Mouse (Mus musculus): ENCODE data around the gene Auts2. TPM values are rescaled to one million over a fixed set of nuclear protein-coding genes. Genes with fewer than 3 reads are reported as not detected.

Auts2 gene
- polyA plus RNA-seq, 1 experiment from 2014 or later = 70.9 TPM

GRCm38 (mm10) chr5:132322971-132323370 lies 220.2 kb downstream of the Auts2 start:
- no peak for ATAC-seq (replicated peaks)
- peaks cover 35% of the 10 kb centered on the region for H3K4me1 ChIP-seq

GRCm38 (mm10) chr5:132318026-132318765 lies 224.9 kb downstream of the Auts2 start:
- Histone ChIP-seq H3K4me2 (no peak overlapping the region), H3K27me3 (replicated peaks) (no peaks in the 10 kb centered on the region), H3K36me3 (replicated peaks) (no peaks in the 10 kb centered on the region), H3K4me3 (no peak overlapping the region), H3K4me1 (peaks cover 29% of the 10 kb centered on the region), H3K9ac (no peak overlapping the region), H3K27ac (no peak overlapping the region), H3K9me3 (no peaks in the 10 kb centered on the region)
- ATAC-seq (replicated peaks) = no peak
- WGBS = 84% methylated on average over 9 of the region's 9 CpGs

More at GRCm38 (mm10) chr5:132322971-132323370, 220.2 kb downstream of the Auts2 start:
- H3K4me3 ChIP-seq = no peak overlapping the region
- no peaks in the 10 kb centered on the region for H3K9me3 ChIP-seq
- H3K27ac ChIP-seq = no peak overlapping the region
- no peak overlapping the region for H3K4me2 ChIP-seq
- H3K9ac ChIP-seq = no peak overlapping the region
- WGBS = 59% methylated on average over 4 of the region's 4 CpGs
- H3K27me3 ChIP-seq (replicated peaks) = no peaks in the 10 kb centered on the region
- no peaks in the 10 kb centered on the region for H3K36me3 ChIP-seq (replicated peaks)

- Histone ChIP-seq H3K4me2 (no peak overlapping the region), H3K9me3 (no peaks in the 10 kb centered on the region), H3K27ac (no peak overlapping the region), H3K36me3 (replicated peaks) (no peaks in the 10 kb centered on the region), H3K4me3 (no peak overlapping the region), H3K27me3 (replicated peaks) (no peaks in the 10 kb centered on the region), H3K4me1 (peaks cover 19% of the 10 kb centered on the region), H3K9ac (no peak overlapping the region)
- no peak for ATAC-seq (replicated peaks)
- WGBS = 49% methylated on average over 6 of the region's 6 CpGs
Measured at GRCm38 (mm10) chr5:132316897-132317296, 226.2 kb downstream of the Auts2 start.

- no peak overlapping the region for H3K9ac ChIP-seq
- H3K9me3 ChIP-seq = no peaks in the 10 kb centered on the region
- H3K27me3 ChIP-seq (replicated peaks) = no peaks in the 10 kb centered on the region
- no peak overlapping the region for H3K27ac ChIP-seq
- ATAC-seq (replicated peaks) = no peak
- no peaks in the 10 kb centered on the region for H3K36me3 ChIP-seq (replicated peaks)
- H3K4me3 ChIP-seq = no peak overlapping the region
- peaks cover 19% of the 10 kb centered on the region for H3K4me1 ChIP-seq
- no peak overlapping the region for H3K4me2 ChIP-seq
- 40% methylated on average over 5 of the region's 5 CpGs for WGBS
Measured at GRCm38 (mm10) chr5:132314300-132314699, 228.8 kb downstream of the Auts2 start.

- Histone ChIP-seq H3K4me3 (no peak overlapping the region), H3K27ac (no peak overlapping the region), H3K27me3 (replicated peaks) (no peaks in the 10 kb centered on the region), H3K4me2 (no peak overlapping the region), H3K4me1 (peaks cover 10% of the 10 kb centered on the region; the same call in 1 of the 2 replicates), H3K9me3 (no peaks in the 10 kb centered on the region), H3K9ac (no peak overlapping the region), H3K36me3 (replicated peaks) (no peaks in the 10 kb centered on the region)
- no peak for ATAC-seq (replicated peaks)
- 70% methylated on average over 2 of the region's 2 CpGs for WGBS
Measured at GRCm38 (mm10) chr5:132307000-132307399, 236.1 kb downstream of the Auts2 start.

- Histone ChIP-seq H3K36me3 (replicated peaks) (no peaks in the 10 kb centered on the region), H3K9me3 (no peaks in the 10 kb centered on the region), H3K27me3 (replicated peaks) (no peaks in the 10 kb centered on the region), H3K4me3 (no peak overlapping the region), H3K4me1 (peaks cover 10% of the 10 kb centered on the region; the same call in 1 of the 2 replicates), H3K4me2 (no peak overlapping the region), H3K9ac (no peak overlapping the region), H3K27ac (no peak overlapping the region)
- ATAC-seq (replicated peaks) = no peak
- WGBS = 68% methylated on average over 5 of the region's 5 CpGs
Measured at GRCm38 (mm10) chr5:132305354-132305934, 237.7 kb downstream of the Auts2 start.

- 90% methylated on average over 4 of the region's 4 CpGs for WGBS
- Histone ChIP-seq H3K9me3 (no peaks in the 10 kb centered on the region), H3K4me2 (no peak overlapping the region), H3K27ac (no peak overlapping the region), H3K4me1 (peaks cover 18% of the 10 kb centered on the region; the same call in 1 of the 2 replicates), H3K9ac (no peak overlapping the region), H3K36me3 (replicated peaks) (no peaks in the 10 kb centered on the region), H3K4me3 (no peak overlapping the region), H3K27me3 (replicated peaks) (no peaks in the 10 kb centered on the region)
- ATAC-seq (replicated peaks) = no peak
Measured at GRCm38 (mm10) chr5:132302778-132303177, 240.4 kb downstream of the Auts2 start.

- Histone ChIP-seq H3K27me3 (replicated peaks) (no peaks in the 10 kb centered on the region), H3K4me1 (peaks cover 18% of the 10 kb centered on the region; the same call in 1 of the 2 replicates), H3K4me2 (no peak overlapping the region), H3K4me3 (no peak overlapping the region), H3K9ac (no peak overlapping the region), H3K9me3 (no peaks in the 10 kb centered on the region), H3K36me3 (replicated peaks) (no peaks in the 10 kb centered on the region), H3K27ac (no peak overlapping the region)
- ATAC-seq (replicated peaks) = no peak
- 74% methylated on average over 4 of the region's 4 CpGs for WGBS
Measured at GRCm38 (mm10) chr5:132300794-132301193, 242.3 kb downstream of the Auts2 start.

GRCm38 (mm10) chr5:132299716-132300115 lies 243.4 kb downstream of the Auts2 start:
- Histone ChIP-seq H3K36me3 (replicated peaks) (no peaks in the 10 kb centered on the region), H3K9me3 (no peaks in the 10 kb centered on the region), H3K4me1 (peaks cover 25% of the 10 kb centered on the region), H3K4me2 (no peak overlapping the region), H3K27ac (no peak overlapping the region), H3K9ac (no peak overlapping the region), H3K4me3 (no peak overlapping the region), H3K27me3 (replicated peaks) (no peaks in the 10 kb centered on the region)
- WGBS = 82% methylated on average over 4 of the region's 4 CpGs
- ATAC-seq (replicated peaks) = no peak

- peaks cover 27% of the 10 kb centered on the region for H3K4me1 ChIP-seq
- no peak overlapping the region for H3K4me3 ChIP-seq
- H3K27ac ChIP-seq = no peak overlapping the region
- H3K4me2 ChIP-seq = no peak overlapping the region
- no peaks in the 10 kb centered on the region for H3K9me3 ChIP-seq
- no peaks in the 10 kb centered on the region for H3K27me3 ChIP-seq (replicated peaks)
- no peak overlapping the region for H3K9ac ChIP-seq
- ATAC-seq (replicated peaks) = no peak
- no peaks in the 10 kb centered on the region for H3K36me3 ChIP-seq (replicated peaks)
Measured at GRCm38 (mm10) chr5:132298996-132299395, 244.1 kb downstream of the Auts2 start.

GRCm38 (mm10) chr5:132297309-132297708 lies 245.8 kb downstream of the Auts2 start:
- Histone ChIP-seq H3K36me3 (replicated peaks) (no peaks in the 10 kb centered on the region), H3K9me3 (no peaks in the 10 kb centered on the region), H3K27me3 (replicated peaks) (no peaks in the 10 kb centered on the region), H3K27ac (no peak overlapping the region), H3K4me2 (no peak overlapping the region), H3K4me3 (no peak overlapping the region), H3K9ac (no peak overlapping the region), H3K4me1 (peaks cover 34% of the 10 kb centered on the region)
- no peak for ATAC-seq (replicated peaks)
- 95% methylated on average over 7 of the region's 7 CpGs for WGBS

- Histone ChIP-seq H3K27ac (no peak overlapping the region), H3K9me3 (no peaks in the 10 kb centered on the region), H3K36me3 (replicated peaks) (no peaks in the 10 kb centered on the region), H3K4me3 (no peak overlapping the region), H3K4me1 (peaks cover 51% of the 10 kb centered on the region), H3K9ac (no peak overlapping the region), H3K27me3 (replicated peaks) (no peaks in the 10 kb centered on the region), H3K4me2 (no peak overlapping the region)
- 19% methylated on average over 3 of the region's 3 CpGs for WGBS
- ATAC-seq (replicated peaks) = no peak
Measured at GRCm38 (mm10) chr5:132294469-132294868, 248.7 kb downstream of the Auts2 start.

GRCm38 (mm10) chr5:132292932-132293331 lies 250.2 kb downstream of the Auts2 start:
- Histone ChIP-seq H3K36me3 (replicated peaks) (no peaks in the 10 kb centered on the region), H3K27ac (no peak overlapping the region), H3K4me3 (no peak overlapping the region), H3K9me3 (no peaks in the 10 kb centered on the region), H3K27me3 (replicated peaks) (no peaks in the 10 kb centered on the region), H3K4me2 (no peak overlapping the region), H3K9ac (no peak overlapping the region), H3K4me1 (peaks cover 44% of the 10 kb centered on the region)
- ATAC-seq (replicated peaks) = no peak
- WGBS = 92% methylated on average over 2 of the region's 2 CpGs
